Mouse (Mus musculus): ENCODE measurements around the gene Il1rap. TPM values are rescaled to one million over a fixed set of nuclear protein-coding genes. Genes with fewer than 3 reads are reported as not detected.

The Il1rap gene
- polyA plus RNA-seq, 1 experiment from 2014 or later: 3.5 TPM

- ATAC-seq (replicated peaks; ENCODE audit: low FRiP score): no peak
- no peaks in the 10 kb centered on the region for H3K9me3 ChIP-seq (ENCODE audit: control insufficient read depth, low read length)
Measured at GRCm38 (mm10) chr16:26643077-26643476, 61.6 kb downstream of the Il1rap start.

DNA sequence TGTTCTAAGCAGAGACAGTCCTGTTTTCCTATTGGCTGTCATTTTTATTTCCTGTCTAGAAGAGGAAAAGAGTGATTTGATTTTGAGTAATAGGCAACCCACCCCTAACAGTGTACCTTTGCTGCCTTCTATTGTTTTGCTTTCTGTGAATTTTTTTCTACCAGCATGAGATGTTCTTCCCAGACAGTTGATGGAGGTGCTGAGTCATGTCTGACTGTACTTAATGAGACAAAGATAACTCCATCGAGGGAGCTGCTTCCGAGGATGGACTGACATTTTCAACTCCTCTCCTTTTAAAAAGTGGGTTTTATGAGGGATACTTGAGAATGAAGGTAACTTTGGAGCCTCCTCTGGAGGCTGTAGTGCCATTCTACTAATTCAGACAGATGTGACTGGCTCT is 64.6 kb downstream of the Il1rap start:
- Histone ChIP-seq H3K9me3 (ENCODE audit: control insufficient read depth, low read length) (no peaks in the 10 kb centered on the region), H3K4me2 (ENCODE audit: low read depth, low read length, severe bottlenecking) (no peak overlapping the region), H3K4me3 (ENCODE audit: low read depth, low read length) (no peak overlapping the region), H3K36me3 (ENCODE audit: control insufficient read depth, insufficient read depth, low read length) (no peaks in the 10 kb centered on the region), H3K4me1 (replicated peaks; ENCODE audit: control insufficient read depth, insufficient read depth, low read length) (no peaks in the 10 kb centered on the region), H3K27ac (ENCODE audit: low read depth, low read length) (no peak overlapping the region), H3K27me3 (ENCODE audit: control insufficient read depth, insufficient read depth, low read length) (no peaks in the 10 kb centered on the region), H3K9ac (ENCODE audit: low read length) (no peak overlapping the region)
- ATAC-seq (replicated peaks; ENCODE audit: low FRiP score) (no peak), DNase-seq (ENCODE audit: low spot score) (no peak)
- WGBS: 88% methylated on average over 2 of the region's 2 CpGs

More at GRCm38 (mm10) chr16:26643077-26643476, 61.6 kb downstream of the Il1rap start:
- Histone ChIP-seq H3K4me1 (replicated peaks; ENCODE audit: control insufficient read depth, insufficient read depth, low read length) (no peaks in the 10 kb centered on the region), H3K27me3 (ENCODE audit: control insufficient read depth, insufficient read depth, low read length) (no peaks in the 10 kb centered on the region), H3K27ac (ENCODE audit: low read depth, low read length) (no peak overlapping the region), H3K4me2 (ENCODE audit: low read depth, low read length, severe bottlenecking) (no peak overlapping the region), H3K36me3 (ENCODE audit: control insufficient read depth, insufficient read depth, low read length) (no peaks in the 10 kb centered on the region), H3K4me3 (ENCODE audit: low read depth, low read length) (no peak overlapping the region), H3K9ac (ENCODE audit: low read length) (no peak overlapping the region)
- no peak for DNase-seq (ENCODE audit: low spot score)
- 87% methylated on average over 6 of the region's 6 CpGs for WGBS

- H3K27ac ChIP-seq (ENCODE audit: low read depth, low read length): no peak overlapping the region
- H3K9ac ChIP-seq (ENCODE audit: low read length): no peak overlapping the region
- H3K4me3 ChIP-seq (ENCODE audit: low read depth, low read length): no peak overlapping the region
- no peaks in the 10 kb centered on the region for H3K4me1 ChIP-seq (replicated peaks; ENCODE audit: control insufficient read depth, insufficient read depth, low read length)
- H3K4me2 ChIP-seq (ENCODE audit: low read depth, low read length, severe bottlenecking): no peak overlapping the region
- no peak for ATAC-seq (replicated peaks; ENCODE audit: low FRiP score)
- H3K9me3 ChIP-seq (ENCODE audit: control insufficient read depth, low read length): no peaks in the 10 kb centered on the region
- 77% methylated on average over 1 of the region's 1 CpGs for WGBS
- no peak for DNase-seq (ENCODE audit: low spot score)
- no peaks in the 10 kb centered on the region for H3K27me3 ChIP-seq (ENCODE audit: control insufficient read depth, insufficient read depth, low read length)
- no peaks in the 10 kb centered on the region for H3K36me3 ChIP-seq (ENCODE audit: control insufficient read depth, insufficient read depth, low read length)
Measured at GRCm38 (mm10) chr16:26647036-26647435, 65.5 kb downstream of the Il1rap start.

DNA sequence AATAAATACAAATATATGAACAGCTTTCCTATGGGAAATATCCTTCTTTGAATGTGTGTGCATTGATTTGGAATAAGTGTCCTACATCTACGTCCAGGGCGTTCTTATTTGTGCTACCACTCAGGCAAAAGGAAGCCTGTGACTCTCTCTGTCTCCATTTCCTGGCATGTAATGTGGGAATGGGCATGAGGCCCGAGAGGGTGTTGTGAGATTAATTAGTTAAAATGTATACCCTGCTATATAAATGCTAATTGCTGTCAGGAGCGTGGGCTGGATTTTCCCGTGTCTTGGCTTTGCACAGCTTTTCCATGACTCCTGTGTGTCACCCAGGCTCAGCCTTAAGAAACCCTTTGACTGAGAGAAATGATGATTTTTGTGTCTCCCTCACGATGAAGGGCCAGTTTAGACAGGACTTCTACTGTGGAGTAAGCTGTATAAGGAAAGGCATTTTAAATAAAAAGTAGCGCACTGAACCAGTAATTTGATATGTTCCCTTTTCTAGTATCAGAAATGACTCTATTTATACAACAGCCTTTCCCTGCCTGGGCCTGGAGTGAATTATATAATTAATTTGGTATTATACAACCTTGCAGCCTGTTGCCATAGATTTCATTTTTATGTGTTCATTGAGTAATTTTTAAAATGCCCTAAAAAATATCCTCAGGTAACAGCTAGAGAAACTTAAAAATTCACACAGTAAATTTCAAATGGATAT is 81.4 kb downstream of the Il1rap start:
- Histone ChIP-seq H3K4me1 (replicated peaks; ENCODE audit: control insufficient read depth, insufficient read depth, low read length) (no peaks in the 10 kb centered on the region), H3K36me3 (ENCODE audit: control insufficient read depth, insufficient read depth, low read length) (no peaks in the 10 kb centered on the region), H3K27ac (ENCODE audit: low read depth, low read length) (no peak overlapping the region), H3K9me3 (ENCODE audit: control insufficient read depth, low read length) (no peaks in the 10 kb centered on the region), H3K4me3 (ENCODE audit: low read depth, low read length) (no peak overlapping the region), H3K27me3 (ENCODE audit: control insufficient read depth, insufficient read depth, low read length) (no peaks in the 10 kb centered on the region), H3K9ac (ENCODE audit: low read length) (no peak overlapping the region), H3K4me2 (ENCODE audit: low read depth, low read length, severe bottlenecking) (no peak overlapping the region)
- no peak for ATAC-seq (replicated peaks; ENCODE audit: low FRiP score)
- 83% methylated on average over 7 of the region's 7 CpGs for WGBS
- no peak for DNase-seq (ENCODE audit: low spot score)

DNA sequence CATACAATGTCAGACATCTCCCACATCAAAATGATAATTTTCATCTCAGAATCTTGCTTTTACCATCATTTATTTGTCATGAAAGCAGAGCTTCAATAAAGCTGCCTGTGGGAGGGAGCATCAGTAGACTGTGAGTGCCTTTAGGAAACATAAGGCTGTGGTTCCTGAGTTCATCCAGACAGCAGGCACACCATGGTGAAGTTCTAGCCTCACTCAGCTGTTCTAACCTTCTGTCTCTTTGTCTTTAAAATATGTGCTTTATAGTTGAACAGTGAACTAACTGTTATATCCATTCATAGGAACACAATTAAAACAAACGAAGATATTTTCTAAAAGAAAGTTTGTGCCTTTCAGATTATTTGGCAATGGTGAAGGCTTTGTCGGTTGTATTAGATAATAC is 84.9 kb downstream of the Il1rap start:
- no peak overlapping the region for H3K4me2 ChIP-seq (ENCODE audit: low read depth, low read length, severe bottlenecking)
- H3K4me1 ChIP-seq (replicated peaks; ENCODE audit: control insufficient read depth, insufficient read depth, low read length): no peaks in the 10 kb centered on the region
- H3K4me3 ChIP-seq (ENCODE audit: low read depth, low read length): no peak overlapping the region
- no peaks in the 10 kb centered on the region for H3K36me3 ChIP-seq (ENCODE audit: control insufficient read depth, insufficient read depth, low read length)
- no peak overlapping the region for H3K27ac ChIP-seq (ENCODE audit: low read depth, low read length)
- H3K9me3 ChIP-seq (ENCODE audit: control insufficient read depth, low read length): no peaks in the 10 kb centered on the region
- WGBS: 90% methylated on average over 2 of the region's 2 CpGs
- DNase-seq (ENCODE audit: low spot score) (no peak), ATAC-seq (replicated peaks; ENCODE audit: low FRiP score) (no peak)
- no peaks in the 10 kb centered on the region for H3K27me3 ChIP-seq (ENCODE audit: control insufficient read depth, insufficient read depth, low read length)
- H3K9ac ChIP-seq (ENCODE audit: low read length): no peak overlapping the region

DNA sequence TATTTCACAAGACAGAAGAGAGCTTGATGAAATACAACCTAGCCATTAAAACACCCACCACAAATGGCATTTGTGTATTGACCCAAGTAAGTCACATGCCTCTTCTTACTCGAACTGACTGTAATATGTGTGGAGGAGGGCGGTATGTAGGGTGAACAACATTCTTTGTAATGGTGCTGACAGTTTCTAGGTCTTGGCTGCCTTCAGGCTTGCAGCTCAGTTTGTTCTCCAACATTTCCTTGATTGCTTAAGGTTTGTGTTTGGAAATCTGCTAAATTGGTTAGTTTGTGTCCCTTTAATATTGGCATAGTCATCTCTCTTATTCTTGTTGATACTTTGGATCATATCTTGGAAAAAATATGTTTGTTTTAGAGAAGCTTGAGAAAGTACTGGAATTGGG is 87.6 kb downstream of the Il1rap start:
- ATAC-seq (replicated peaks; ENCODE audit: low FRiP score): no peak
- no peaks in the 10 kb centered on the region for H3K4me1 ChIP-seq (replicated peaks; ENCODE audit: control insufficient read depth, insufficient read depth, low read length)
- no peak for DNase-seq (ENCODE audit: low spot score)
- no peaks in the 10 kb centered on the region for H3K27me3 ChIP-seq (ENCODE audit: control insufficient read depth, insufficient read depth, low read length)
- H3K27ac ChIP-seq (ENCODE audit: low read depth, low read length): no peak overlapping the region
- no peak overlapping the region for H3K4me3 ChIP-seq (ENCODE audit: low read depth, low read length)
- H3K36me3 ChIP-seq (ENCODE audit: control insufficient read depth, insufficient read depth, low read length): no peaks in the 10 kb centered on the region
- H3K4me2 ChIP-seq (ENCODE audit: low read depth, low read length, severe bottlenecking): no peak overlapping the region
- H3K9ac ChIP-seq (ENCODE audit: low read length): no peak overlapping the region
- H3K9me3 ChIP-seq (ENCODE audit: control insufficient read depth, low read length): no peaks in the 10 kb centered on the region
- 86% methylated on average over 2 of the region's 2 CpGs for WGBS

DNA sequence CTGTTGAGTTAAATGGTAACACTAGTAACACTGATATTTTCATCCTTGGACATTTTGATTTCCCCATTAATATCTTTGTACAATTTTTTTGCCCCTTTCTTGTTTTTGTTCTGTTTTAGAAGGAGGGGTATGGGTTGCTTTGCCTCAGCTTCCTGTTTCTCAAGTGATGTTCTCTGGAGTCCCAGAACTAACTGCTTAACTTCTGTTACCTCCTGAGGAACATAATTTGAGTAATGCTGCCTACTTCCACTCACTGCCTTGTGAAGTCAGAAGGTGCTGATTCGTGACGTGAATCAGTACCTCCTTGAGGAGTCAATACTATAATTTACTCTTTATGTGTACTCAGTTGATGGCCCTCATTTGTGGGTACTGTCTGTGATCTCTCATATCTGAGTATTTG is 98.9 kb downstream of the Il1rap start:
- Histone ChIP-seq H3K4me1 (replicated peaks; ENCODE audit: control insufficient read depth, insufficient read depth, low read length) (no peaks in the 10 kb centered on the region), H3K36me3 (ENCODE audit: control insufficient read depth, insufficient read depth, low read length) (no peaks in the 10 kb centered on the region), H3K4me2 (ENCODE audit: low read depth, low read length, severe bottlenecking) (no peak overlapping the region), H3K27me3 (ENCODE audit: control insufficient read depth, insufficient read depth, low read length) (no peaks in the 10 kb centered on the region), H3K9me3 (ENCODE audit: control insufficient read depth, low read length) (no peaks in the 10 kb centered on the region), H3K9ac (ENCODE audit: low read length) (no peak overlapping the region), H3K4me3 (ENCODE audit: low read depth, low read length) (no peak overlapping the region), H3K27ac (ENCODE audit: low read depth, low read length) (no peak overlapping the region)
- WGBS: 93% methylated on average over 2 of the region's 2 CpGs
- no peak for DNase-seq (ENCODE audit: low spot score)
- no peak for ATAC-seq (replicated peaks; ENCODE audit: low FRiP score)

DNA sequence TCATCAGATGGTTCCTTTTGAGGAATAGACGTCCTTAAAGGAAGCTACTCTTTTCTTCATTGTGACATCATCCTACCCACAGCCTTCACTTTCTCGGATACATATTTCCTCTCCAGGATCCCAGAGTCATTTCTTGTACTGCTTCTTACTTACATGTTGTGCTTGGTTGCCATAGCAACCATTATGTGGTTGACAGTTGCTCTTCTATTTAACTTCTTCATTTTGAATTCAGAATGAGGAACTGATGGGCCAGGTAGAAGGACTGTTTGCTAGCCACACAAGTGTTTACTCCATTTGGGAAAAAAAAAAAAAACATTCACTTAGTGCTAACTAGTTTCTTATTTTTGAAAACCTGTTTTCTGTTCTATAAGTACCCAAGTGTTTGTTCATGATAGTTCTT is 108.3 kb downstream of the Il1rap start:
- no peak for DNase-seq (ENCODE audit: low spot score)
- 84% methylated on average over 2 of the region's 2 CpGs for WGBS

GRCm38 (mm10) chr16:26691294-26691693 is 109.8 kb downstream of the Il1rap start:
- DNase-seq (ENCODE audit: low spot score) (no peak), ATAC-seq (replicated peaks; ENCODE audit: low FRiP score) (no peak)
- Histone ChIP-seq H3K4me1 (replicated peaks; ENCODE audit: control insufficient read depth, insufficient read depth, low read length) (no peaks in the 10 kb centered on the region), H3K27ac (ENCODE audit: low read depth, low read length) (no peak overlapping the region), H3K36me3 (ENCODE audit: control insufficient read depth, insufficient read depth, low read length) (no peaks in the 10 kb centered on the region), H3K4me3 (ENCODE audit: low read depth, low read length) (no peak overlapping the region), H3K9ac (ENCODE audit: low read length) (no peak overlapping the region), H3K9me3 (ENCODE audit: control insufficient read depth, low read length) (no peaks in the 10 kb centered on the region), H3K27me3 (ENCODE audit: control insufficient read depth, insufficient read depth, low read length) (no peaks in the 10 kb centered on the region), H3K4me2 (ENCODE audit: low read depth, low read length, severe bottlenecking) (no peak overlapping the region)
- 83% methylated on average over 11 of the region's 11 CpGs for WGBS

More for the DNA sequence above, 108.3 kb downstream of the Il1rap start:
- no peaks in the 10 kb centered on the region for H3K9me3 ChIP-seq (ENCODE audit: control insufficient read depth, low read length)
- no peak overlapping the region for H3K4me3 ChIP-seq (ENCODE audit: low read depth, low read length)
- H3K27ac ChIP-seq (ENCODE audit: low read depth, low read length): no peak overlapping the region
- no peak for ATAC-seq (replicated peaks; ENCODE audit: low FRiP score)
- no peak overlapping the region for H3K4me2 ChIP-seq (ENCODE audit: low read depth, low read length, severe bottlenecking)
- no peak overlapping the region for H3K9ac ChIP-seq (ENCODE audit: low read length)
- H3K27me3 ChIP-seq (ENCODE audit: control insufficient read depth, insufficient read depth, low read length): no peaks in the 10 kb centered on the region
- H3K36me3 ChIP-seq (ENCODE audit: control insufficient read depth, insufficient read depth, low read length): no peaks in the 10 kb centered on the region
- H3K4me1 ChIP-seq (replicated peaks; ENCODE audit: control insufficient read depth, insufficient read depth, low read length): no peaks in the 10 kb centered on the region

Measured in forebrain, embryonic 11.5 days (tissue).